Mouse (Mus musculus): ENCODE data around the gene Gm11492.

Gene Gm11492

GRCm38 (mm10) chr11:87602234-87602633, 35.8 kb downstream of the Gm11492 start:
- no peak for DNase-seq

GRCm38 (mm10) chr11:87603571-87603970, 37.1 kb downstream of the Gm11492 start:
- DNase-seq = no peak

GRCm38 (mm10) chr11:87609264-87609663, 42.8 kb downstream of the Gm11492 start:
- no peak for DNase-seq

GRCm38 (mm10) chr11:87611547-87611946, 45.1 kb downstream of the Gm11492 start:
- no peak for DNase-seq

GRCm38 (mm10) chr11:87613972-87614371, 47.5 kb downstream of the Gm11492 start:
- DNase-seq = no peak

GRCm38 (mm10) chr11:87615551-87615950, 49.1 kb downstream of the Gm11492 start:
- no peak for DNase-seq

GRCm38 (mm10) chr11:87615952-87616351, 49.5 kb downstream of the Gm11492 start:
- DNase-seq = no peak

- DNase-seq = no peak
Observed at GRCm38 (mm10) chr11:87616790-87617474, 50.5 kb downstream of the Gm11492 start, which contains the start of gene Hsf5. Gene Hsf5 (plus strand): TSS chr11:87617164.

- DNase-seq = no peak
Observed at GRCm38 (mm10) chr11:87617606-87618005, 51.2 kb downstream of the Gm11492 start.
